Mouse (Mus musculus) heart, embryonic 11.5 days (tissue): Measurements from ENCODE around the gene Adamts17. TPM values are rescaled to one million over a fixed set of nuclear protein-coding genes. Genes with fewer than 3 reads are reported as not detected.
A peak's percentile ranks its signal among the peaks of the same experiment; 100 is the strongest.

Experiments used
- ATAC-seq: fragments of 200-750 bp; cut with Nextera tagmentation; replicated peaks from 2 replicates; pipeline ENCODE4 v1.8.0; 2017; ENCODE audit warnings: moderate library complexity; ENCODE audit not compliant: insufficient number of reproducible peaks, low FRiP score, low TSS enrichment
- H3K27ac ChIP-seq: fragments of 300-500 bp; sonication (generic); 2 replicates; pipeline ENCODE4 v1.5.1; 2014; ENCODE audit warnings: mild to moderate bottlenecking, low read depth, low read length
- H3K27me3 ChIP-seq: fragments of 300-500 bp; sonication (generic); 2 replicates; pipeline ENCODE4 v1.6.1; 2014; ENCODE audit warnings: mild to moderate bottlenecking, low read length, mixed read lengths; ENCODE audit not compliant: control insufficient read depth, insufficient read depth
- H3K36me3 ChIP-seq: fragments of 300-500 bp; sonication (generic); 2 replicates; pipeline ENCODE4 v1.6.1; 2014; ENCODE audit warnings: mild to moderate bottlenecking, low read length, moderate library complexity, mixed read lengths; ENCODE audit not compliant: control insufficient read depth, insufficient read depth
- H3K4me1 ChIP-seq: fragments of 300-500 bp; sonication (generic); 2 replicates; pipeline ENCODE4 v1.6.1; 2014; ENCODE audit warnings: low read length; ENCODE audit not compliant: control insufficient read depth, insufficient read depth
- H3K4me2 ChIP-seq: fragments of 300-500 bp; sonication (generic); 2 replicates; pipeline ENCODE4 v1.6.1; 2014; ENCODE audit warnings: mild to moderate bottlenecking, moderate library complexity
- H3K4me3 ChIP-seq: fragments of 300-500 bp; sonication (generic); 2 replicates; pipeline ENCODE4 v1.5.1; 2014; ENCODE audit warnings: low read depth, low read length
- H3K9ac ChIP-seq: fragments of 300-500 bp; sonication (generic); 2 replicates; pipeline ENCODE4 v1.6.1; 2014; ENCODE audit warnings: mild to moderate bottlenecking, low read depth, low read length, moderate library complexity
- H3K9me3 ChIP-seq: fragments of 300-500 bp; sonication (generic); replicated peaks from 2 replicates; pipeline ENCODE4 v1.6.1; 2016; ENCODE audit warnings: low read length; ENCODE audit not compliant: control insufficient read depth
- WGBS: fragments of 180-500 bp; shearing (Covaris S2); extraction: QIAGEN DNeasy Blood & Tissue Kit; methylation state at CpG from one replicate; pipeline ENCODE4 v1.1.7; 2014; ENCODE audit not compliant: insufficient replicate concordance; 5-methylcytosine and 5-hydroxymethylcytosine counted together
- polyA plus RNA-seq: library from polyadenylated mRNA; unstranded; fragments of >200 nt; fragmentation: Nextera tagmentation; extraction: Ambion mirVana; gene quantifications from 2 replicates; pipeline ENCODE4 v1.2.1, GENCODE M21; 2014

The Adamts17 gene
- polyA plus RNA-seq, 1 experiment from 2014 or later = 2.8 TPM

- no peaks in the 10 kb centered on the region for H3K9me3 ChIP-seq
- ATAC-seq = no peak
- no peak overlapping the region for H3K4me2 ChIP-seq
- H3K27ac ChIP-seq = no peak overlapping the region
- WGBS = 63% methylated on average over 1 of the region's 1 CpGs
- H3K36me3 ChIP-seq = no peaks in the 10 kb centered on the region
- no peak overlapping the region for H3K9ac ChIP-seq
- H3K27me3 ChIP-seq = no peaks in the 10 kb centered on the region
- H3K4me1 ChIP-seq = no peaks in the 10 kb centered on the region
- H3K4me3 ChIP-seq = no peak overlapping the region
These were observed 84.6 kb downstream of the Adamts17 start for GRCm38 (mm10) chr7:66924104-66924503.

DNA sequence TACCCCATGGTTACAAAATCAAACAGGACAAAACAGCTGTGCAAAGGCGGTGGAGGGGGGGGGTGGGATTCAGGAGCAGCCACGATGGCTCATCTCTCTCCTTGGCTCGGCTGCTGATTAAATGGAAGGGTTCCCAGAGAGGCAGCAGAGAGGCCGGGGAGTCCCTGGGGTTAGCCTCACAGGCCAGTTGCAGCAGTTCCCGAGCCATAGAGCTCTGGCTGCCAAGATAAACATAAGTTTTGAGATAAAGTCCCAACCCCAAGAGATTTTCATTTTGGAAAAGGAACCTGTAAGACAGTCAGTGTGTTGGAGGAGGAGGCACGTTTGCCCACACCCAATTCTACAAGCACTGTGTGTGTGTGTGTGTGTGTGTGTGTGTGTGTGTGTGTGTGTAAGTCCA, 89.7 kb downstream of the Adamts17 start:
- no peak overlapping the region; the same call in 1 of the 2 replicates for H3K4me2 ChIP-seq
- H3K9me3 ChIP-seq = no peaks in the 10 kb centered on the region
- no peak for ATAC-seq
- H3K4me1 ChIP-seq = peaks cover 12% of the 10 kb centered on the region
- H3K27ac ChIP-seq = no peak overlapping the region
- no peak overlapping the region for H3K9ac ChIP-seq
- 19% methylated on average over 6 of the region's 6 CpGs for WGBS
- H3K27me3 ChIP-seq = no peaks in the 10 kb centered on the region
- H3K4me3 ChIP-seq = no peak overlapping the region
- no peaks in the 10 kb centered on the region for H3K36me3 ChIP-seq

GRCm38 (mm10) chr7:66931291-66931690, 91.8 kb downstream of the Adamts17 start:
- H3K4me2 ChIP-seq = no peak overlapping the region
- no peak for ATAC-seq
- no peak overlapping the region for H3K4me3 ChIP-seq
- H3K4me1 ChIP-seq = peaks cover 31% of the 10 kb centered on the region
- H3K9me3 ChIP-seq = no peaks in the 10 kb centered on the region
- no peak overlapping the region for H3K27ac ChIP-seq
- H3K27me3 ChIP-seq = no peaks in the 10 kb centered on the region
- WGBS = 94% methylated on average over 1 of the region's 1 CpGs
- H3K9ac ChIP-seq = no peak overlapping the region
- no peaks in the 10 kb centered on the region for H3K36me3 ChIP-seq

DNA sequence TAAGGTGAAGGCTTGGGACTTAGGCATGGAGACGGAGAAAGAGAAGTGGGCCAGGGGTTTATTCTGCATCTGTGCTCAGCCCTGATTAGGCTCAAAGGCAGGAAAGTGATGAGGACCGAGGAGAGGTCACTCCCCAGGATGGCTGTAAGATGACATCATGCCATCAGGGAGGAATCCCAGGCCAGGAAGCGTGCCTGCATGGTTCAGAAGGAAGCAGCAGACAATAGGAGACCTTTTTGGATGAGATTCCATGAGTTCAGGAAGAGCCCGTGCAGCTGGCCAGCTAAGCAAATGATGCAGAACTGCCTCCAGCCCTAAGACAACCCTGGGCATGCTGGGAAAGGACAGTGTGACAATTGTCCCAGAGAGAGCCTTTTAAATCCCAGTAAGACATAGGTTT, 93.7 kb downstream of the Adamts17 start:
- H3K4me3 ChIP-seq = no peak overlapping the region
- no peak overlapping the region for H3K4me2 ChIP-seq
- no peak overlapping the region for H3K9ac ChIP-seq
- 0 out of 2 replicates have a peak, but pooled peaks have one; percentile 40 for ATAC-seq
- H3K36me3 ChIP-seq = no peaks in the 10 kb centered on the region
- H3K27me3 ChIP-seq = no peaks in the 10 kb centered on the region
- peaks cover 36% of the 10 kb centered on the region for H3K4me1 ChIP-seq
- 23% methylated on average over 4 of the region's 4 CpGs for WGBS
- no peaks in the 10 kb centered on the region for H3K9me3 ChIP-seq
- no peak overlapping the region for H3K27ac ChIP-seq

DNA sequence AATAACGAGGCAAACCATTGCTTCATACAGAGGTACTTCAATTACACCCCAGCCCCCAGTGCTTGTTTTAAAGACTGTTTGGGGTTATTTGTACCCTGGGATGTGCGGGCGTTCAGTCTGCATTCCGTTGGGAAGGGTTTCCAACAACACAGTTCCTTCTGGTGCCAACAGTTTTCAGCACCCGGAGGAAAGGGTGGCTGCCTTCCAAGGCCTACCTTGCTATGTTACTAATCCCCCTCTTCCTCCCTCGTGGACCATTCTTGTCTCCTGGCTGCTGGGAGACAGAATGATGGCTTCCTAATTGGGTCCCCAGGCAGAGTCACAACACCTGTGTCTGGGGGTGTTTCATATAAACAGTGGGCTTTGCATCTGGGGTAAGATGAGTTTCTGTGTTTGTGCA, 94.5 kb downstream of the Adamts17 start:
- Histone ChIP-seq H3K4me2 (no peak overlapping the region), H3K4me1 (peaks cover 42% of the 10 kb centered on the region), H3K36me3 (no peaks in the 10 kb centered on the region), H3K27me3 (no peaks in the 10 kb centered on the region), H3K27ac (no peak overlapping the region), H3K4me3 (no peak overlapping the region), H3K9ac (no peak overlapping the region), H3K9me3 (no peaks in the 10 kb centered on the region)
- WGBS = 63% methylated on average over 6 of the region's 6 CpGs
- ATAC-seq = no peak

DNA sequence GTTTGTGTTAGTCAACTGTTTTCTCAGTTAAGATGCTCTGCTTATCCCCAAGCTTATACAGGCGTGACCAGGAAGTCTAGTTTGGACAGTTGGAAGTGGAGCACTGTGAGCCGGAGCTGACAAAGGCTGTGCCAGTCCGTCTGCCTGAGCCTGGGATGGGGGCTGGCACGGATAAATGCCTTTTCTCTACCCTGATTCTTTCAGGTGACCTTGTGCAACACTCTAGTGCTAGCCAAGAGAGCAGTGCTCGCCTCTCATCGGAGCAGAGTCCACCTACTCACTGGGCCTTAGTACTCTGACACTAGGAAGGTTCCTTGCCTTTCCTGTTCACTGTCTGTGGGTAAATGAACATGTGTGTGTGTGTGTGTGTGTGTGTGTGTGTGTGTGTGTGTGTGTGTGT, 95.5 kb downstream of the Adamts17 start:
- H3K4me2 ChIP-seq = no peak overlapping the region
- H3K9me3 ChIP-seq = no peaks in the 10 kb centered on the region
- no peak overlapping the region for H3K27ac ChIP-seq

GRCm38 (mm10) chr7:66936042-66936755, 96.7 kb downstream of the Adamts17 start:
- 54% methylated on average over 8 of the region's 8 CpGs for WGBS
- no peak overlapping the region for H3K9ac ChIP-seq
- no peak overlapping the region for H3K4me3 ChIP-seq
- no peaks in the 10 kb centered on the region for H3K36me3 ChIP-seq
- H3K27ac ChIP-seq = no peak overlapping the region
- no peak for ATAC-seq
- peaks cover 42% of the 10 kb centered on the region for H3K4me1 ChIP-seq
- no peak overlapping the region for H3K4me2 ChIP-seq
- no peaks in the 10 kb centered on the region for H3K9me3 ChIP-seq
- no peaks in the 10 kb centered on the region for H3K27me3 ChIP-seq

More for the DNA sequence above, 95.5 kb downstream of the Adamts17 start:
- no peaks in the 10 kb centered on the region for H3K36me3 ChIP-seq
- no peak overlapping the region for H3K4me3 ChIP-seq
- WGBS = 84% methylated on average over 6 of the region's 6 CpGs
- H3K4me1 ChIP-seq = peaks cover 42% of the 10 kb centered on the region
- no peak for ATAC-seq
- no peak overlapping the region for H3K9ac ChIP-seq
- no peaks in the 10 kb centered on the region for H3K27me3 ChIP-seq

GRCm38 (mm10) chr7:66936911-66937310, 97.4 kb downstream of the Adamts17 start:
- Histone ChIP-seq H3K4me2 (no peak overlapping the region), H3K9ac (no peak overlapping the region), H3K4me3 (no peak overlapping the region), H3K4me1 (peaks cover 42% of the 10 kb centered on the region), H3K36me3 (no peaks in the 10 kb centered on the region), H3K9me3 (no peaks in the 10 kb centered on the region), H3K27me3 (no peaks in the 10 kb centered on the region), H3K27ac (no peak overlapping the region)
- no peak for ATAC-seq
- 80% methylated on average over 2 of the region's 2 CpGs for WGBS
